Mouse (Mus musculus) c-Kit-positive CD71-positive TER-119-positive erythroid progenitor cells, embryonic 14.5 days (primary cell): Measurements from ENCODE around the gene Ank.
A peak's percentile ranks its signal among the peaks of the same experiment; 100 is the strongest.

Source experiments
- DNase-seq: peaks from one replicate; pipeline ENCODE4 v3.0.0-alpha.2; 2013; ENCODE audit warnings: low spot score

The Ank gene

DNA sequence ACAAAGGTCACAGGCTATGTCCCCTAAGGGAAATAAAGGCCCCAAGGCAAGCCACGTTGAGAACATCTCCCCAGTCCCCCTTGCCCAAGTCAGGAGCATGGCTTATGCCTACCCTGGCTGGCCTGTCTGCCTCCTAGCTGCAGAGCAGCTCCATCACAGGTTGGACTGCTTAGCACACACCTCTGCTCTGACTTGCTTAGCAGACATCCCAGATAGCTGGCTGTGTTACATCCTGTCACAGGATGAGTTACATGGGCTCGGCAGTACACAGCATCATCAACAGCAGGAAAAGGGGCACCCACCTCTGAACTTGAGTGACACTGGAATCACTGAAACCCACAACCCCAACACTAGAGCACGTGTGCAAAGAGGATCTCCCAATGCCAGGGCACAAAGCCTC lies 138.8 kb downstream of the Ank start:
- no peak for DNase-seq

DNA sequence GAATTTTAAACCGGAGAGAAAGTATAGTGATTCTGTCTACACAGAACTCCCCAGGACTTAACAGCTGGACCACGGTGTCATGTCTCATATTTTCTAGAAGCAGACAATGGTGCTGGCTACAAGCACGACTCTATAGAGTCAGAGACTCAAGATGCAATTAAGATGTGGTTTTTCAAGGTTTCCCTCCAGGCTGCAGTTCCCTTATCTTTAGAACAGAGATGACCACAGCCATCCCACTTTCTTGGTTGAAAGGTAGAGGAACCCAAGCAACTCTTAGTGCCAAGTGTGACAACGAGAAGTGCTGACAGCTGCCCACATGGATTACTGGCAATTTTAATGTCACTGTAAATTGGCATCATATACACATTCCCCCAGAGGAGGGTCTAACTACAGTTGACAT lies 143.1 kb downstream of the Ank start:
- DNase-seq = no peak

DNA sequence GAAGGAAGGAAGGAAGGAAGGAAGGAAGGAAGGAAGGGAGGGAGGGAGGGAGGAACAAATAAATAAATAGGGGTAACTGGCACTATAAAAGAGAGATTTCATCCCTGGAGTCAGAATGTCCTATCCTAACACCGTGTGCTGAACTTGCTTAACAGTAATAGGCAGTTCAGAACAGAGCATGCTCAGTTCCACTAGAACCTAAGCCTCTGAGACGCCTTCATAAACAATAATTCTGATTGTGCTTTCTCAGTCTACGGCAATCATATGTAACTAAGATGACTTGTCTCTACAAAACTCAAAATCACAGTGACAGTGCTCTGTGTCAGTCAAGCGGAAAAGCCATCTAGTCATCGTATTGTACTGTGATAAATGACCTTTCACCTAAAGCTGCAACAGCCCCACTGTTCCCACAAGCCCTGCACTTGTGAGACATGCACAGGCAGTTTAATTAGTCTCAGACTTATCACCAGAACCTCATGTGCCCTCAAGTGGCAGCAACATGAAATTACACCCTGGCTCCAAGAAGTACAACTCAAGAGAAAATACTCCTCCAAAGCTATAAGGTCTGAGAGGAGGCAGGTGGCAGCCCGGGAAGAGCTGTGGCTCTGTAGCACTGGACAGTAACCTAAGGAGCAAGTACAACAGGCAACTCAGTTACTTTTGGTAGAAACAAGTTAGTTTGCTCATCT lies 146.2 kb downstream of the Ank start:
- DNase-seq = peak; percentile 54

DNA sequence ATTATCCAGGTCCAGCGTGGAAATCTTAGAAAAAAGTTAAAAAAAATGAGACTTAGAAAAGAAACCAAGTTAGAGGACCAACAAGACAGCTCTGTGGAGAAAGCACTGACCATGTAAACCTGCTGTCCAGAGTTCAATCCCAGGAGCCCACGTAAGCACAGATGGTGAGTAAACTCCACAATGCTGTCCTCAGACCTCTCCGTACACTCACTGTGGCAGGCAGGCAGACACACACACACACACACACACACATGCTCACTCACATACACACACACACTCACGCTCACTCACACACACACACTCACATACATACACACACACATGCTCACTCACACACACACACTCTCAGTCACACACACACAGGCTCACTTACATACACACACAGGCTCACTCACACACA lies 146.8 kb downstream of the Ank start:
- no peak for DNase-seq

DNA sequence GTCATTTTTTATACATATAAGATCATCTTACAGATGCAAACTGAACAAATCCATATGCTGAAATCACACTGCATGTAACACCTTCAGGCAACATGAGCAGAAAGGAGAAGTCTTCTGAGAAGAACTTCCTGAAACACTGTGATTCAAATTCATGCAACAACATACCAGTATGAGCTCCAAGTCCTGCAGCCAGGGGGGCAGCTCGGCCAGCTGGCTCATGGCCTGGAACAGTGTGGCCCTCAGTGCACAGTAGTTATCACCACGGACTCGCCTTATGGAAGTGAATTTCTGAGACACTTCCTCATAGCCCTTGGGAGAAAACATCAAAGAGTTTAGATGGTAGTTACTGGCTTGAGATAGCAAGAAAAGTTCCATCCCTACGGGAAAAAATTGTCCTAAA lies 149.7 kb downstream of the Ank start:
- no peak for DNase-seq

DNA sequence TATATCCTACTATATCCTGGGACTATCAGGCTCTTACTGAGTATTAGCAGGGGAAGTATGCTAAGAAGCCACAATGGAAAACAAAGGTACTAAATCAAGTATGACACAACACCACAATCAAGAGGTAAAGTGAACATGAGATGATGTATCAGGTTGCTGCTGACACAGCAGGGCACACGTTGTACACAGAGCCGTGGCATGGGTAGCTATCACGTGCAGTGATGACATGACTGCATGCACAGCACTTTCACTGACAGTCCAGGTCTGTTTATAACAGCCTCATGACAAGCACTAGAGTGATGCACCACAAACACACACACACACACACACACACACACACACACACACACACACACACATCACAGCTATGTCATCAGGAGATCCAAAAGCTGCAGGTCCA lies 150.8 kb downstream of the Ank start:
- DNase-seq = no peak

DNA sequence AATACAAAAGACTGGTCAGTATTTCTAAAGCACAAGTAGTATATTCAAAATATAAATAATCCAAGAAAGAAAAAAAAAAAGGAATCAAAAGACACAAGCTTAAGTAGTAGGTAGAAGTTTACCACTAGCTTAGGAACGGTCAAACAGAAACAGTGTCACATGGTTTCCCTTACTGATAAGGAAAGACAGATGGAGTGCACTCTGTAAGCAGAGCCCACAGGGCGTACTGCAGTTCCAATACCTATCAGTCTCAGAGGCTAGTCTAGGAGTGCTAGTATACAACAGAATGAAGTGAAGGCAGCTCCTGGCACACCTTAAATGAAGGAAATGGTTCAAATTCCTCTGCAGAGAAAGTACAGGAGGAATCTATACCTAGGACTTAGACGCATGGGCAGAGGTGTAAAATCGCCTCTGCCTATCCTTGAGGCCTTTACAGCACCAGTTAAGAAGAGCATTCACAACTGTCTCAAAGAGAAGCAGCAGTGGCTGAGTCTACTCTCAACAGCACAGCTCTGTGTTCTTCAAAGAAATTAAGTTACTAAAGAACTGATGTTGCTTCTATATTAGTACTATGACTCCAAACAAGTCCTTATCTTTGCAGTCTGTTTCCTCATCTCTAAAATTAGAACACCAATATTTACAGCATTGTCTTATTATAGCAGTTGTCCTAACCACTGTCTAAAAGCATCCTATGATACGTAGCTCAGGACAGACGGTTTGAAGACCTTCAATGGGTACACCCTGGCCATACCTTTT lies 152.5 kb downstream of the Ank start:
- DNase-seq = peak; percentile 35

DNA sequence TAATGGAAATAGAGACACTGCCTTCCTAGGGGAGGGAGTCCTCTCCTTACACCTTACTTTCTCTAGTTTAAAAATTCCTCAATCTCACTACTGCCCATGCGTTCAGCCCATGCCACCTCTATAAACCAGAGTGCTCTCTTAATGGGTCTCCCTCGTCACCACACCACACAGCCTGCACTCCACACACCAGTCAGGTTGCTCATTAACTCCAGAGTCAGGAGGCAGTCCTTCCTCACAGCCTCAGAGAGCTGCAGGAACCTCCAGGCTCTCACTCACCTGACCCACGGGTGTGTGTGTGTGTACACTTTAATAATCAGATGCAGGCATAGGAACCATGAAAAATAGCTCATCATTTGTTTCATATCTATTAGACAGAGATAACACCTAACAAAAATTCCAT lies 153.2 kb downstream of the Ank start:
- DNase-seq = no peak

DNA sequence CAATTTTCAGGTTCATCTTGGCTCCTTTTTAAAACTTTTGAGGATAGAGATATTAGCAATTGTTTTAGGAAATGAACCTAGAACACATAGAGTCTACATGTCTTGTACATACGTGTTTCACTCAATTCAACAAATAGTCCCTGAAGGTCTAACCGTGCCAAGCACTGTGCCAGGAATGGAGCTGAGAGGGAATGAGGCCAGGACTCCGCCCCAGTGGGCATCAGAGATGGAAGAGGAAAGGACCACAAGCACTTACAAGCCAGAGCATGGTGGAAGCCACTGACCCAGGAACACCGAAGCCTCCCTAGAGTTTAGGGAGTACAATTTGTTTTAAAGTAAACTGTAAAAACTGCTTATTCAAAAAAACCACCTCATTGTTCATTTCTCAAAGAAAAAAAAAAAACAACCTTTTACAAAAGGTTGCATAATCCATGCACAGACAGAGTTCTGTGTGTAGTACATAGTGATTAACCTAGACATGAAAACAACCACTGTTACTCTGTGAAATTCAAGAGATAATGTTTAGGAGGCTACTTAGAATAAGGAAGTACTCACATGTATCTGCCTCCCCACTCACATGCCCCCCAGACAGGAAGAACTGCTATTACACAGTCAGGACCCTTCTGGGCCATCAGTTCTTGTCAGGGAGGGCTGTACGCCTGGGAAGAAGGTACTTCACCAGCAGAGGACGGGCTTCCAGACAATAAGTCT lies 154.2 kb downstream of the Ank start:
- no peak for DNase-seq

GRCm38 (mm10) chr15:27623286-27623685 lies 156.8 kb downstream of the Ank start:
- DNase-seq = no peak

- no peak for DNase-seq
These were observed 158.8 kb downstream of the Ank start for GRCm38 (mm10) chr15:27625014-27625889.

- no peak for DNase-seq
These were observed 159.4 kb downstream of the Ank start for GRCm38 (mm10) chr15:27625890-27626255.

DNA sequence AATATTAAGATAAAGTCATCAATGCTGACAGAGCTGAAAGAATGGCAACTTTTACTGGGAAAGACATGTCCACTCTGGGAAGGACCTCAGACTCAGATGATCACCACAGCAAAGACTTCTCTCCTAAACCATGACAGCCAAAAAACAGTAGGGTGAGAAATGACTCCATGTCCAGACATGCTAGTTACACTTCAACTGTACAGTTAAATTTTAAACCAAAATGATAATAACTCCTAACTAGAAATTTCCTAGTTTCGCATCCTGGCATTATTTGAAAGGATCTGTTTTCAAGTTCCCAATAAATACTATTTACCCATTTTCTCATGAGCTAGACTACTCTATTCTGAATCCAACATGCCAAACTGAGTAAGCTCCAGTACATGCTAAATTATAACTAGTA lies 159.8 kb downstream of the Ank start:
- no peak for DNase-seq

DNA sequence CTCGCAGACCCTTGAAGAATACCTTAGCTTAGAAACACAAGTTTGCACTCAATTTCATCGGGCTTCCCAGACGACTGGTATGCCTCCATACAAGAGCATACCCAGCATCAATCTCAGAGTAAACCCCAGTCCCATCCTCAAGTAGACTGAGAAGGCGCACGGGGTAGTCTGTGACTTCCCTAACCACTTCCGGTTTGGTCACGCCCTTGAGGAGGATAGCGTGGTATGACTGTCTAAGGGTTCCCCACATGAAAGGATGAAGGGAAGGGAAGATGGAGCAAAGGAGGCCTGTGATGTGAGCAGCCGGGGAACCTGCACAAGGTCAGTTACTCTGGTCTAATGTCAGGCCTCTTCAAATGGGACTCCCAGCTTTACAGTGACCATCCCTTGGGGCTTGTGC lies 161.3 kb downstream of the Ank start:
- no peak for DNase-seq

DNA sequence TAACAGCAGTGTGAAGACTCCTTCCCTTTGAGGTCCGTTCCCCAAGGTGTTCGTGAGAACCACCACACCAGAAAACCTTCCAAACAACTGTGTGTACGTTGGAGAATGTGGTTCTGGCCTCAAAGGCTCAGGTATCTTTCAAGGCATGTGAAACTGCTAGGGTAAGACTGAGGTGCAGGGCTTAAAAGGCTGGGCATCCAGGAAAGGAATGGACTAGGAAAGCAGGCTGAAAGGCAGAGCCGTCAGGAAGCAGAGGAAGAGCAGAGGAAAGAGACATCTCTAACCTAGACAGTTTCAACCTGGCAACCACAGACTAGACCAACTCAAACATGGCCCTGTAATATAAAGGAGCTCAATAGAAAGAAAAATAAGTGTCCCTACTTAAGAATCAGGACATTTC lies 162.6 kb downstream of the Ank start:
- no peak for DNase-seq

DNA sequence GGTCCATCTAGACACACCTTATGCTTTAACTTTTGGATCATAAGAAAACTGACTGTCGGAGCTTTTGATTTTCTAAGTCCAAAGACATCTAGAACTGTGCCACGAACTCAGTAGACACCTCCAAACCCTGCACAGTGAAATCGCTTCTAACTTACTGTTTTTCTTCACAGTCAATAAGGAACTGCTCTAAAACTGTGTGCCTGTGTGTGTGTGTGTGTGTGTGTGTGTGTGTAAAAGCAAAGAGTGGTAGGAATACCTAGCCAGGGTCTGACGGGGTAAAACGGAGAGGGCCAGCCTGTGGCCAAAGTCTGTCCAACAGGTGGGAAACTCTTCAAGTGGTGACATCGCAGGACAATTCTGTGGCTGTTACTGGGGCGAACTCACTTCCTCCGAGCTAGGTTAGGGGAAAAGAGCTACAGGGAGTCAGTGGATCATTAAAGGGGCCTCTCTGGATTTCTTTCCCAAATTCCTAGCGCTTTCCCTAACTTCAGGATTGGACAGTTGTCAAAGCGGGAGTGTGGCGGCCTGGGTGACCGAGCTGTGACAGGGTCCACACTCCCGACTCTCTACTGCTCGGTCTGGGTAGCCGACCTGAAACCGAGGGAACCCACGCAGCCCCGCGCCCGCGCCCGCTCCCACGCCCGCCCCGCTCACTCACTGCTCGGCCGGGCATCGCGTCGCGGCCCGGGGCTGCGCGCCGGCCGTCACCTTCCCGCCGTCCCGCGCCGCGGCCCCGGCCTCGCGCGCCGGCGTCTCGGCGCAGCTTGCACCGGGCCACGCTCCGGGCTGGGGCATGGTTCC lies 163.5 kb downstream of the Ank start:
- peak; percentile 31 for DNase-seq

DNA sequence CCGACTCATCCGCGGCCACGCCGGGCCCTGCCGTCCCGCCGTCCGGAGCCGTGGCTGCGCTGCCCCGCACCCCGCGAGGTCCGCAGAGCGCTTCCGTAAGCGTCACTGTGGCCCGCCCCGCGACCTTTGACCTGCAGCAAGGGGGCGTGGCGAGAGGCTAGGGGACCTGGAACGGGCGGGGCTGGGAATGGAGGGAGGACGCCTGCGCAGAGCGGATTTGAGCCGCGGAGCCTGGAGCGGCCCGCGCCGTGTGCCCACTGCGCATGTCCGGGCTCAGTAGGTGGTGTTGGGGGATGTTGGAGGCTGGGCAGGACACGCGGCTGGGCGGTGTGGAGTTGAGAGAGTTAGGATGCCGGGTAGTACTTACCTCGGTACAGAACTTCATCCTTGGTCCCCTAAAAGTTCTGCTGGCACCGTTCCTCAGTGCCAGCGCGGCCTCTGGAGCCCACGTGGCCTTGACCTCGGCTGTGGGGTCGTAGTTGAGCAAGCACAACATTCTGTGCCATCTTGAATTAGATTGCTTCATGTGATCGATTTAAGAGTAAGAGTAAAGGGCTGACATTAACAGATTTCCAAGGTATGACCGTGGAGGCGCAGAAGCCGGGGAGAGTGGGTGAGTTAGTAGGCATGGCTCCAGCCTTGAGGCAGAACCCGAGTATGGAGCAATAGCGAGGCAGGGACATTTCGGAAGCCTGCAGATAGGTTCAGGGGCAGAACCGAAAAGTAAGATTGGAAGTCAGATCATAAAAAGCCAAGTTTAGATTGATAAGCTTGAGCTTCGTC lies 164.3 kb downstream of the Ank start, which contains the start of gene Otulin:
Gene Otulin (minus strand): TSS at position 93 of the 783 bp plus-strand sequence.
- peak; percentile 96 for DNase-seq

DNA sequence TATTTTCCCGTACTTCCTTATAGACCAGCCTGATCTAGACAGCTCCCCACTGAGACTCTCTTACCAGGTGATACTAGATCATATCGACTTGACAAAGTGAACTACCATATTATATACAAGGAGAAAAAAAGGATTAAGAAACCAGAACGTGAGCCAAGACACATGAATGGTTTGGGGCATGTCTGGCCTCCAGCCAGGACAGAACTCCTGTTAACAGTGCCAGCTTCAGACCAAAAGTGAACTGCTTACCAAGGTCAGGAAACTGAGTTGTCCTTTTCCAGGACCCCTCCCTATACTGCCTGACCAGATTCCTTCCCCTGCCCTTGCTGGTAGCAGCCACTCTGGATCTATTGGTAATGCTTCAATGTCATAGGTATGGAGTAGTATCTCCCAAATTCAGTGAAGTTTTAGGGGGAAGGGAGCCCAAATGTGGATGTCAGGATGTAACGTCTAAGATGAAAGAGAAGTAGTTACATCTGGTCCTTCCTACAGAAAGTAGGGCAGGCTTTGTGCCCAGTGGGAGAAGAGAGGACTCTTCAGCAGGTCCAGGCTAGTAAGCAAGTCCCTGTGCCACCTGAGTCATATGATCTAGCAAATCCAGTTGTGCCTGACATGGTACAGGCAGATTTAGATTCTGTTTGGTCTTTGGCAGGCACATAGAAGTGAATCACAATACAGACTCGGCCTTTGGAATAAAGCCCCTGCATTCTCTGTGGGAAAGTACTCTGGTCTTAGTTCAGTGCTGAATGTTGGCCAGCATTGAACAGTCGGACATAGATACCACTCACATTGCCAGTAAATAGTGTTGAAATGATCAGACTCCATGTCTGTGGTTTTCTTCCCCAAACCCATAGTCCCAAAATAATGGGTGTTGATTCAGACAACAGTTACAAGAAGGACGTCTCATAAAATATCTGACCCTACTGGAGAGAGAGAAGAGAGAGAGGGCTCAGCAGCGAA lies 167.7 kb downstream of the Ank start:
- no peak for DNase-seq

GRCm38 (mm10) chr15:27641171-27641570 lies 174.7 kb downstream of the Ank start:
- DNase-seq = no peak
